Mouse (Mus musculus) hindbrain, embryonic 12.5 days (tissue): ENCODE measurements around the gene Lactb. TPM values are rescaled to one million over a fixed set of nuclear protein-coding genes. Genes with fewer than 3 reads are reported as not detected.

Experiments used
- ATAC-seq: fragments of 200-750 bp; cut with Nextera tagmentation; 2 replicates; pipeline ENCODE4 v1.8.0; 2017; ENCODE audit warnings: moderate TSS enrichment; ENCODE audit not compliant: low FRiP score
- H3K27ac ChIP-seq: fragments of 300-500 bp; sonication (generic); 2 replicates; pipeline ENCODE4 v1.5.1; 2016; ENCODE audit warnings: mild to moderate bottlenecking
- H3K27me3 ChIP-seq: fragments of 300-500 bp; sonication (generic); 2 replicates; pipeline ENCODE4 v1.6.1; 2016; ENCODE audit warnings: mild to moderate bottlenecking
- H3K36me3 ChIP-seq: fragments of 300-500 bp; sonication (generic); 2 replicates; pipeline ENCODE4 v1.6.1; 2016; ENCODE audit warnings: mild to moderate bottlenecking
- H3K4me1 ChIP-seq: fragments of 300-500 bp; sonication (generic); 2 replicates; pipeline ENCODE4 v1.6.1; 2016
- H3K4me2 ChIP-seq: fragments of 300-500 bp; sonication (generic); replicated peaks from 2 replicates; pipeline ENCODE4 v1.6.1; 2016; ENCODE audit warnings: mild to moderate bottlenecking
- H3K4me3 ChIP-seq: fragments of 300-500 bp; sonication (generic); 2 replicates; pipeline ENCODE4 v1.5.1; 2016; ENCODE audit warnings: mild to moderate bottlenecking
- H3K9ac ChIP-seq: fragments of 300-500 bp; sonication (generic); 2 replicates; pipeline ENCODE4 v1.6.1; 2016; ENCODE audit warnings: mild to moderate bottlenecking, moderate library complexity
- H3K9me3 ChIP-seq: fragments of 300-500 bp; sonication (generic); replicated peaks from 2 replicates; pipeline ENCODE4 v1.6.1; 2016; ENCODE audit warnings: mild to moderate bottlenecking
- WGBS: fragments of 180-500 bp; shearing (Covaris S2); methylation state at CpG from one replicate; pipeline ENCODE4 v1.1.7; 2016; 5-methylcytosine and 5-hydroxymethylcytosine counted together
- polyA plus RNA-seq: library from polyadenylated mRNA; unstranded; fragments of >200 nt; fragmentation: Nextera tagmentation; extraction: Ambion mirVana; gene quantifications from 2 replicates; pipeline ENCODE4 v1.2.1, GENCODE M21; 2016

Gene Lactb
- polyA plus RNA-seq, 1 experiment from 2014 or later = 10.3 TPM

DNA sequence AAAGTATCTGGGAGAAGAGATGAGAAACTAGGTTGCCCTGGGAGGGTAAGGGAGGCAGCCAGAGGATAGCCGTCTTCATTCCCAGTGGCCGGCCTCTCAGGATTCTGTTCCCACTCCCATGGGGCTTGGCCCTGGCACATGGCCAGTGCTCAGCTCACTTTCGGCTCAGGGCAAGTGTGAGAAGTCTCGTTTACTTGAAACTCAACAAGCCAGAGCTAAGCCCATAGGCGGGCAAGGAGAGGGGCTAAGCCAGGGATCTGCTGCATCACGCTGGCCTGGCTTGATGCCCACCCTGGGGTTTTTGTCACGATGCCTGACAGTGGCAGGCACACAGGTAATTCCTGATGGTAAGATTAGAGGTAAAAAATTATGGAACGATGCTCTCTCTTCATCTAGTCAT is 37.8 kb downstream of the Lactb start:
- Histone ChIP-seq H3K9me3 (no peaks in the 10 kb centered on the region), H3K4me3 (no peak overlapping the region), H3K27me3 (no peaks in the 10 kb centered on the region), H3K9ac (no peak overlapping the region), H3K36me3 (no peaks in the 10 kb centered on the region), H3K27ac (no peak overlapping the region), H3K4me2 (no peak overlapping the region), H3K4me1 (0 out of 2 replicates have a peak, but pooled peaks cover 11% of the 10 kb centered on the region)
- ATAC-seq = no peak
- 79% methylated on average over 8 of the region's 8 CpGs for WGBS

DNA sequence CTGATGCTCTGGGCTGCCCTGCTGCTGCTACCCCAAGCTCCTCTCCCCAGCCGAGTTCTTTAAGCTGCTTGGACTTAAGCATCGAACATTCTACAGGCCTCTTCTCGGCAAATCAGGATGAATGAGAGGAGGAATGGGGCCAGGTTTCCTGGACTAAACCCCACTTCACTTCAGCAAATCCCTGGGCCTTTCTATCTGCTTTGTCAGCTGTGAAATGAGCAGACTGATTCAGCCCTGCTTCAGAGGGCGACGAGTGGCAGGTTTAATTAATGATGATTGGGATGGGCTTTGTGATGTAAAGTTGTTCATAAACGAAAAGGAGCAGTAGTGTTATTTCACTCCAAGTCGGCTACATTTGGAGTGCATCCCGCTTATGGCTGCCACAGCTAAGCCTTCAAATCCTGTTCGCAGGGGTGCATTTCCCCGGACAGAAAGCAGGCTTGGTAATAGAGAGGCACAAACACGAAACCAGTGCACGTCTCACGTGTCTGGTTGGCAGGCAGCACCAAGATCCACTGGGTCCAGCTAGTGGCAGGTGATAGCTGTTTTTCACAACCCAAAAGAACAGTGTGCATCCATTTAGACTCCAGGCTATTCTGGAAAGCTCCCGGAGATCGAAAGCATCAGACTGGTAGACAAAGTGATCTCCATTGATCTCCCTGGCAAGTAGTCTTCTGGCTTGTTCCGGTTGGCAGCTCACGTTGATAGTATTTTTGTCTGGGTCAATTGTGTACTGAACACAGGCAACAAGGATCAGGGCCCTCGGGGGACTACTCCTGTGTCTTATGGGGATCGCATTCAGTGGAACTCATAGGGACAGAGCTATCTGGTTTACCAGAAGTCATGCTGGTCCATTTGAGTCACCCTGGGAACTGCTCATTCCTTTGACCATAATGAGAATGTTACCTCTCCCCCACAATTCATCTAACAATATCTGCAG is 41.1 kb downstream of the Lactb start:
- H3K4me3 ChIP-seq = no peak overlapping the region
- H3K4me1 ChIP-seq = 0 out of 2 replicates have a peak, but pooled peaks cover 11% of the 10 kb centered on the region
- H3K9ac ChIP-seq = no peak overlapping the region
- peak; percentile 41; the same call in 1 of the 2 replicates for ATAC-seq
- no peaks in the 10 kb centered on the region for H3K9me3 ChIP-seq
- WGBS = 38% methylated on average over 19 of the region's 19 CpGs
- H3K4me2 ChIP-seq = peak overlapping the region; percentile 24
- peak overlapping the region; percentile 67 for H3K27ac ChIP-seq
- H3K36me3 ChIP-seq = no peaks in the 10 kb centered on the region
- H3K27me3 ChIP-seq = no peaks in the 10 kb centered on the region

DNA sequence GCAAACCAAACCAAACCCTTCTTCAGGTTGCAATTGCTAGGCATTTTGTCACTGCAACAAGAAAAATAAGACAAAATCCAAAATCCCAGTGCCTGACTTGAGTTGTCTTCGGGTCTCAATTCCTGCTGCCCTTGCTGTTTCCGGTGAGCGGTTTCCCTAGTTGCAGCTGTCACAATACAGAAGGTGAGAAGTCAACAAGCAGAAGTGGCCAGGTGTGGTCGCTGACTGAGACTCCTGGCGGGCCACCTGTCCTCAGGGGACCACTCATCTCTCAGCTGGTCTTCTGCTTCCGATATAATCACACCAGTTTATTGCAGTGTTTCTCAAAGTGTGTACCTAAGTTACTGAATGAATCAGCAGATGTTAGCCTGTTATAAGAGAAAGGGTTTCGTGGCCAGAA is 44.9 kb downstream of the Lactb start:
- Histone ChIP-seq H3K27ac (no peak overlapping the region), H3K4me1 (0 out of 2 replicates have a peak, but pooled peaks cover 11% of the 10 kb centered on the region), H3K27me3 (no peaks in the 10 kb centered on the region), H3K4me2 (no peak overlapping the region), H3K9ac (no peak overlapping the region), H3K4me3 (no peak overlapping the region), H3K36me3 (no peaks in the 10 kb centered on the region), H3K9me3 (no peaks in the 10 kb centered on the region)
- ATAC-seq = no peak
- 65% methylated on average over 7 of the region's 7 CpGs for WGBS

DNA sequence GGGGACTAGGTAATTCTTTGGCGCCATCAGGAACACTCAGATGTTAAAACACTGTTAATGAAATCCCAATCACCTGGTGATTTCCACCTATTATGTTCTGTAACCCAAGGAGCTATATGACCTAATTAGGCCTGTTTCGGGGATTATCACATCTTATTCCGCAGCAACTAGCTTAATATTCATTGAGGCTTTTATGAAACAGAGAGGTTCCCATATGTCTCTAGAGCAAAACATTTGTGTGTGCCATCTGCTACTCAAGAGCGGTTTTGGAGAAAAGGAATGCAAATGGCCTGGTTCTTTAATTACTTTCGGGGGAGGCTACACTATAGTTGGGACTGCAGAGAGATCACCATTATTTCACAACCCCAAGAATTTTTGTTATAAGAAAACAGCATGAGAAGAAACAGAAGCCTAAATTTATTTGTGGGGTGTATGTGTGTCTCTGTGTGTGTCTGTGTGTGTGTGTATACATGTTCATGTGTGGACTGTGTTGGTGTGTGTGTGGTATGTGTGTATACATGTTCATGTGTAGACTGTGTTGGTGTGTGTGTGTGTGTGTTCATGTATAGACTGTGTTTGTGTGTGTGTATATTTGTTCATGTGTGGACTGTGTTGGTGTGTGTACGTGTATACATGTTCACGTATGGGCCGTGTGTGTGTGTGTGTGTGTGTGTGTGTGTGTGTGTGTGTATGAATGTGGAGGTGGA is 47.4 kb downstream of the Lactb start:
- Histone ChIP-seq H3K36me3 (no peaks in the 10 kb centered on the region), H3K4me1 (no peaks in the 10 kb centered on the region), H3K27ac (no peak overlapping the region), H3K4me3 (no peak overlapping the region), H3K9me3 (no peaks in the 10 kb centered on the region), H3K9ac (no peak overlapping the region), H3K27me3 (no peaks in the 10 kb centered on the region), H3K4me2 (no peak overlapping the region)
- 69% methylated on average over 8 of the region's 8 CpGs for WGBS
- no peak for ATAC-seq

DNA sequence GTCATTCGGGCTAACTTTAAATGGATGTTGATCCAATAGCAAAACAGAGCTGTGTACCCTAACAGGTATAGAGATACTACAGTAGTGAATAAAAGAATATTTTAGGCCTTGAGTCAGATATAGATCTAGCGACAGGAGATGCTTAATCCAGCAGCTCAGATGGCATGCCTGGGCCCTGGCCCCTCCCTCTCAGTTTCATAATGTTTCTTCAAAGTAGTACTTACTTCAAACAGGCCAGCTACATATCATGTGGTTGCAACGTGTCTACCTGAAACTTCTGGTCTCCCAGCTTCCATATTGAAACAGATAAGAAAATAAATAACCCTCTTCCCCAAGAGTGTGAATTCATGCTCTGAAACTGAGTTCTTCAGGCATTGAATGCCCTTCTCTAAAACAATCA is 49.4 kb downstream of the Lactb start:
- Histone ChIP-seq H3K9me3 (no peaks in the 10 kb centered on the region), H3K4me2 (no peak overlapping the region), H3K27ac (no peak overlapping the region), H3K9ac (no peak overlapping the region), H3K4me3 (no peak overlapping the region), H3K4me1 (no peaks in the 10 kb centered on the region), H3K27me3 (no peaks in the 10 kb centered on the region), H3K36me3 (no peaks in the 10 kb centered on the region)
- WGBS = 80% methylated on average over 3 of the region's 3 CpGs
- ATAC-seq = no peak

DNA sequence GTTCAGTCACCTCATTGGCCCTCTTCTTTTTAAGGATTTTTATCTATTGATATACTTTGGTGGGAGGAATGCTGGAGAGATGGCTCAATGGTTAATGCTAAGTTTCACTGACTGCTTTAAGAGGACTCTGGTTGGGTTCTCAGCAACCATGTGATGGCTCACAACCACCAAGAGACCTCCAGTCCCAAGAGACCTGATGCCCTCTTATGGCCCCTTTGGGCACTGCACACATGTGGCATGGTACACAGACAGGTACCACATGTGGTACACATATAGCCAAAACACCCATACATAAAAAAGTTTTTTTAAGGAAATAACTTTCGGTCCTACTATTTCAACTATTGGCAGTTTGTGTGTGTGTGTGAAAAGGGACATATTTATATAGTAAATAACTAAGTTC is 53.2 kb downstream of the Lactb start:
- no peak for ATAC-seq
- H3K4me2 ChIP-seq = no peak overlapping the region
- 0 out of 2 replicates have a peak, but pooled peaks cover 3% of the 10 kb centered on the region for H3K36me3 ChIP-seq
- 90% methylated on average over 1 of the region's 1 CpGs for WGBS
- H3K9ac ChIP-seq = no peak overlapping the region
- H3K4me3 ChIP-seq = no peak overlapping the region
- no peaks in the 10 kb centered on the region for H3K27me3 ChIP-seq
- H3K9me3 ChIP-seq = no peaks in the 10 kb centered on the region
- peaks cover 12% of the 10 kb centered on the region for H3K4me1 ChIP-seq
- no peak overlapping the region for H3K27ac ChIP-seq

DNA sequence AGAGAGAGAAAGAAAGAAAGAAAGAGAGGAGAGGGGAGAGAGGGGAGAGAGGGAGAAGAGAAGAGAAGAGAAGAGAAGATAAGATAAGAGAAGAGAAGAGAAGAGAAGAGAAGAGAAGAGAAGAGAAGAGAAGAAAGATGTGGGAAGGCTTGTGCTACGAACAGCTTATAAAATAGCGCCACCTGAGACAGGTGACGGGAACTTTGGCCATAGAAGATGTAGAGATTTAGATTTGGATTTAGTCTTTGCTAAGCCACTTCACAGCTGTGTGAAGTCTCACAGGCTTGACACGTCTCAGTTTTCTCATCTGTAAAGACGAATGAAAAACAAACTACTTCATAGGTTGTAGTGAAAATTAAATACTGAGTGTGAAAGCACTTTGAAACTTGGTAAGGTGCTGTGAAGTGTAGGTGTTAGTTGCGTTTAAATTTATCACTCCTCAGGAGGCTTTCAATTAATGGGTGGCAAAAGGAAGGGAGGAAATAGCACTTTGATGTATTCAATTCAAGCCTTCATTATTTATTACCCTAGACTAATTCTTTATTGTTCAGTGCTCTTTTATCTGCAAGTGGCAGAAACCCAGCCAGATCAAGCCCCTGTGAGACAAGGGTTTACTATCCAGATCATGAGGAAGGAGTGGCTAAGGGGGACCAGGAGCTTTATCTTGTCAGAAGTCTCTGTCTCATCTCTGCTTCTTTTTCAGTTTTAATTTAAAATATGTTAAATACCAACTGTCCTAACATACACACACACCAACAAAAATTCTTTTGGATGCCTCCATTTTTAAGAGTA is 54.6 kb downstream of the Lactb start:
- Histone ChIP-seq H3K27me3 (no peaks in the 10 kb centered on the region), H3K36me3 (0 out of 2 replicates have a peak, but pooled peaks cover 3% of the 10 kb centered on the region), H3K9ac (no peak overlapping the region), H3K27ac (no peak overlapping the region), H3K4me2 (peak overlapping the region; percentile 82), H3K4me3 (peak overlapping the region; percentile 91), H3K4me1 (peaks cover 12% of the 10 kb centered on the region), H3K9me3 (no peaks in the 10 kb centered on the region)
- no peak for ATAC-seq
- 12% methylated on average over 6 of the region's 6 CpGs for WGBS

DNA sequence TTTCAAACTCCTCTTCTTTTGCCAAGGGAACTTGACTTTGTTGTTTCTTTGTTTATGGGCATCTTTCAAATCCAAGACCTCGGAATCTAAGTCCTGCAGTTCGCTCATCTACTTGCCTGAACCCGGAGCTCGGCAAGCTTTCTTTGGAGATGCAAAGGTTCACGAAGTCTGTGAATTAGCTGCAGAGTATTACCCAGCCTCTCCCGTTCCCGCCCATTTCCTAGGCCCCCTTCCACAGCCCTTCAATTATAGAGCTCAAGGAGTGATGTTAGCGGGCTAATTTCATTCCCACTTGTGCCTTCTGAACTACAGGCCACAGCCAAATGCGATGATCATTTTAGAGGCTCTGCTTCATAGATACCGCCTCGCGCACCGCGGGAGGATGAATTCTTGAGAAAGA is 55.3 kb downstream of the Lactb start:
- Histone ChIP-seq H3K36me3 (peaks cover 3% of the 10 kb centered on the region; the same call in 1 of the 2 replicates), H3K4me1 (peaks cover 12% of the 10 kb centered on the region), H3K27ac (peak overlapping the region; percentile 70), H3K4me2 (peak overlapping the region; percentile 82), H3K9ac (peak overlapping the region; percentile 46), H3K9me3 (no peaks in the 10 kb centered on the region), H3K27me3 (no peaks in the 10 kb centered on the region), H3K4me3 (peak overlapping the region; percentile 91)
- under 1% methylated on average over 14 of the region's 14 CpGs for WGBS
- ATAC-seq = peak; percentile 62

DNA sequence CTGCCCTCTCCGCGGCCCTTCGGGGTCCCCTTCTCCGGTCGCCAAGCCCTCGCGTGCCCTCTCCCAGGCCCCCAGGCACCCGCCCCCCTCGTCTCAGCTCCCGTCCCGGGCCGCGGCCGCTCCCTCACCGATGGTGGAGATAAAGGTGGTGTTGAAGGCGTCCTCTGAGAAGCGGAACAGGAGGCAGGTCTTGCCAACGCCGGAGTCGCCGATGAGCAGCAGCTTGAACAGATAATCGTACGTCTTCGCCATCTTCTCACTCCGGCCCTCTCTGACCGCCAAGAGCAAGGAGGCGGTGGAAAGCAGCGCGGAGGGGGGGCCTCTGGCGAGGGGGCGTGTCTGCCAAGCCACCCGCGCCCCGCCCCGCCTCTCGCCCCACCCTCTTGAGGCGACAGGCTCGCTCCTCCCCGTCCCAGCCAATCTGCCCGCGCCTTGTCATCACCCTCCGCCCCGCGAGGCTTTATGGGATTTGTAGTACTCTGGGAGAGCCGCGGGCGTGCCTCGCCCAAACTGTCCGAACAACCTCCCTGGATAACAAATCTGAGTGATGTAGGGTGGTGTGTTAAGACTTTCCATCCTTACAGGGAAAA is 55.8 kb downstream of the Lactb start, which contains the start of gene Rab8b:
Gene Rab8b, minus strand, starts transcription at position 306 of the 590 bp plus-strand sequence.
- Histone ChIP-seq H3K27me3 (no peaks in the 10 kb centered on the region), H3K9ac (peak within 1 kb of the TSS; percentile 95), H3K4me1 (peaks cover 12% of the 10 kb centered on the region), H3K36me3 (peaks cover 3% of the 10 kb centered on the region; the same call in 1 of the 2 replicates), H3K9me3 (no peaks in the 10 kb centered on the region), H3K4me3 (peak within 1 kb of the TSS; percentile 91), H3K27ac (peak within 1 kb of the TSS; percentile 92), H3K4me2 (peak within 1 kb of the TSS; percentile 82)
- peak; percentile 98 for ATAC-seq
- WGBS = under 1% methylated on average over 40 of the region's 49 CpGs

DNA sequence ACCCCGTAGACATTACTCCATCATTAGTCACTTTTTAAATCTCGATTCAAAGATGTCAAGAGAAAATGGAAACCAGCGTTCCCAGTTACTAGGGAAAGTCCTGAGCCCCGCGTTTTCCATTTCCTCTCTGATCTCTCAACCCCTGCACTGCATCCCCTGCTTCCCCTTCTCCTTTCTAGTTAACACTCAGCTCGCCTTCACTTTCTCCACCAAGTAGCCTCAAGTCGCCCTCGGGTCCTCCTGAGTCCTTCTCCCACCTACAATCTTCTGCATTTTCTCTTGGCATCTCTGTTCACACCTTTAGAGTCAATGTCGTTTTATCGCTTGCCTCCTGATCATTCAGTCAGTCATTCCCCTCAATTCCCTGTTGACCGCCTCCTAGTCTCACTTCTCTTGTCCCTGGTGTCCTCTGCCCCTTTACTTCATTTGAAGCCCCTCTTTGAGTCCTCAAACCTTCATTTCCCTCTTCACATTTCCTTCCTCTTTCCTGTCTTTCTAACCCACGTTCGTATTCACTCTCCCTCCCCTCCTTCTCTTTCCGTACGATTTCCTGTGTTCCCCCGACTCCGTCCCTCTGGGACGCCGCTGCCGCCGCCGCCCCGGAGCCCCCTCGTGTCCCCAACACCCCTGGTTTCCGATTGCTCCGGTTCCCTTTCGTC is 56.5 kb downstream of the Lactb start:
- Histone ChIP-seq H3K27me3 (no peaks in the 10 kb centered on the region), H3K27ac (peak overlapping the region; percentile 92), H3K4me1 (peaks cover 14% of the 10 kb centered on the region), H3K9me3 (no peaks in the 10 kb centered on the region), H3K4me2 (peak overlapping the region; percentile 82), H3K36me3 (peaks cover 3% of the 10 kb centered on the region; the same call in 1 of the 2 replicates), H3K4me3 (peak overlapping the region; percentile 91), H3K9ac (peak overlapping the region; percentile 95)
- 3% methylated on average over 27 of the region's 27 CpGs for WGBS
- no peak for ATAC-seq

DNA sequence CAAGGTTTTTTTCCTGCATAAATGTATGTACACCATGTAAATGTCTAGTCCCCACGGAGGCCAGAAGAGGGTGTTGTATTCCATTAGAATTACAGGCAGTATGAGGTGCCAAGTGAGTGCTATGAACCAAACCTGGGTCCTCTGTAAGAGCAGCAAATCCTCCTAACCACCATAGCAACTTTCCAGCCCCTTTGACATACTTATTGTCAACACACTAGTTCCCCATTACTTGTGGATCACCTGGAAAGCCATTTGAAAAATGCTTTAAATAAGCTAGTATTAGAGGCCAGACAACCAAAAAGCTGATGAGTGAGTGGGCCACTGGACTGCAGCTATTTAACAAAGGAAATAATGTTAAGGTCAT is 57.4 kb downstream of the Lactb start:
- 0 out of 2 replicates have a peak overlapping the region, but pooled peaks have one; percentile 91 for H3K4me3 ChIP-seq
- peak overlapping the region; percentile 82 for H3K4me2 ChIP-seq
- peaks cover 3% of the 10 kb centered on the region; the same call in 1 of the 2 replicates for H3K36me3 ChIP-seq
- WGBS = 74% methylated on average over 1 of the region's 1 CpGs
- H3K9ac ChIP-seq = no peak overlapping the region
- no peak for ATAC-seq
- H3K27me3 ChIP-seq = no peaks in the 10 kb centered on the region
- peaks cover 15% of the 10 kb centered on the region for H3K4me1 ChIP-seq
- no peaks in the 10 kb centered on the region for H3K9me3 ChIP-seq
- no peak overlapping the region for H3K27ac ChIP-seq
